Mouse (Mus musculus) embryo, embryonic 11 days (tissue): ENCODE data around the gene Plagl2.

ENCODE experiments used
- DNase-seq: peaks from one replicate; pipeline ENCODE4 v3.0.0-alpha.2; 2015

Gene Plagl2

GRCm38 (mm10) chr2:153239021-153239859 lies 2.0 kb downstream of the Plagl2 start:
- DNase-seq = peak; percentile 8

- no peak for DNase-seq
Measured at GRCm38 (mm10) chr2:153238406-153238805, 2.8 kb downstream of the Plagl2 start.

GRCm38 (mm10) chr2:153237891-153238290 lies 3.3 kb downstream of the Plagl2 start:
- no peak for DNase-seq

- DNase-seq = no peak
Measured at GRCm38 (mm10) chr2:153237193-153237592, 4.0 kb downstream of the Plagl2 start.

- DNase-seq = no peak
Measured at GRCm38 (mm10) chr2:153228523-153228922, 12.7 kb downstream of the Plagl2 start.

GRCm38 (mm10) chr2:153227959-153228358 lies 13.3 kb downstream of the Plagl2 start:
- no peak for DNase-seq

GRCm38 (mm10) chr2:153225595-153225953 lies 15.7 kb downstream of the Plagl2 start:
- no peak for DNase-seq

- DNase-seq = peak; percentile 75
Measured at GRCm38 (mm10) chr2:153224946-153225594, 16.2 kb downstream of the Plagl2 start, which contains the start of gene Tspyl3. TSS of gene Tspyl3 (minus strand) at chr2:153225441.

GRCm38 (mm10) chr2:153222566-153222965 lies 18.7 kb downstream of the Plagl2 start:
- DNase-seq = no peak

GRCm38 (mm10) chr2:153222130-153222529 lies 19.1 kb downstream of the Plagl2 start:
- DNase-seq = no peak

GRCm38 (mm10) chr2:153221620-153222019 lies 19.6 kb downstream of the Plagl2 start:
- DNase-seq = no peak

- no peak for DNase-seq
Measured at GRCm38 (mm10) chr2:153218516-153218915, 22.7 kb downstream of the Plagl2 start.

- no peak for DNase-seq
Measured at GRCm38 (mm10) chr2:153217826-153218340, 23.3 kb downstream of the Plagl2 start.

- no peak for DNase-seq
Measured at GRCm38 (mm10) chr2:153215421-153215820, 25.8 kb downstream of the Plagl2 start.

GRCm38 (mm10) chr2:153214771-153215259 lies 26.4 kb downstream of the Plagl2 start:
- no peak for DNase-seq

- DNase-seq = no peak
Measured at GRCm38 (mm10) chr2:153213351-153213750, 27.9 kb downstream of the Plagl2 start.

- no peak for DNase-seq
Measured at GRCm38 (mm10) chr2:153211451-153211850, 29.8 kb downstream of the Plagl2 start.

- DNase-seq = no peak
Measured at GRCm38 (mm10) chr2:153209286-153209685, 31.9 kb downstream of the Plagl2 start.

- no peak for DNase-seq
Measured at GRCm38 (mm10) chr2:153208149-153208548, 33.1 kb downstream of the Plagl2 start.

GRCm38 (mm10) chr2:153202766-153203165 lies 38.5 kb downstream of the Plagl2 start:
- no peak for DNase-seq

GRCm38 (mm10) chr2:153199114-153199513 lies 42.1 kb downstream of the Plagl2 start:
- no peak for DNase-seq

GRCm38 (mm10) chr2:153198485-153198884 lies 42.7 kb downstream of the Plagl2 start:
- DNase-seq = no peak

GRCm38 (mm10) chr2:153194255-153194654 lies 47.0 kb downstream of the Plagl2 start:
- DNase-seq = no peak

GRCm38 (mm10) chr2:153191242-153191641 lies 50.0 kb downstream of the Plagl2 start:
- no peak for DNase-seq
